Mouse (Mus musculus): ENCODE results near the gene Tmem161a. TPM values are rescaled to one million over a fixed set of nuclear protein-coding genes. Genes with fewer than 3 reads are reported as not detected.

Tmem161a gene
- polyA plus RNA-seq, 1 experiment = 63.2 TPM

DNA sequence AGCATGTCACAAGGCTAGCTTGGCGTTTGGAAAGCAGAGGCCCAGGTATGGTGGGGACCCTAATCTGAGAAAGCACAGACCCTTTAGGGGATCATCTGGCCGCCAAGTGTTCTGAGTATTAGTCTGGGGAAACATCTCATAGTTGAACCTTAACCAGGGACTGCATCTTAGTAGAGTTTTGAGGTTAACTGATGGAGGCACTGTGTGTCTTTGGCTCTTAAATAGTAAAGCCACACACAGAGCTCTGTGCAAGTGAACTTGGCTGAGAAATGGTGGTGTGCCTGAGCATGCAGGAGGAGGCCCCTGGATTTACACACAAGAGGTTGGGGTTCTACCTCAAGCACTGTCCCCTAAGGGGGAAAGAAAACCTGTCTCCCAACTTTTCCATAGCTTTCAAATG, 6.1 kb downstream of the Tmem161a start:
- no peak overlapping the region for H3K4me3 ChIP-seq (replicated peaks)
- H3K36me3 ChIP-seq (replicated peaks; ENCODE audit: low read length) = peaks cover 76% of the 10 kb centered on the region
- no peaks in the 10 kb centered on the region for H3K27me3 ChIP-seq (replicated peaks)
- peaks cover 40% of the 10 kb centered on the region for H3K4me1 ChIP-seq
- TF ChIP-seq FLI1 (IDR thresholded peaks at IDR 0.05; ENCODE audit: low read length) (no peak), GATA1 (IDR thresholded peaks at IDR 0.05; ENCODE audit: borderline replicate concordance, low read length) (no peak)
- H3K9me3 ChIP-seq = no peaks in the 10 kb centered on the region

DNA sequence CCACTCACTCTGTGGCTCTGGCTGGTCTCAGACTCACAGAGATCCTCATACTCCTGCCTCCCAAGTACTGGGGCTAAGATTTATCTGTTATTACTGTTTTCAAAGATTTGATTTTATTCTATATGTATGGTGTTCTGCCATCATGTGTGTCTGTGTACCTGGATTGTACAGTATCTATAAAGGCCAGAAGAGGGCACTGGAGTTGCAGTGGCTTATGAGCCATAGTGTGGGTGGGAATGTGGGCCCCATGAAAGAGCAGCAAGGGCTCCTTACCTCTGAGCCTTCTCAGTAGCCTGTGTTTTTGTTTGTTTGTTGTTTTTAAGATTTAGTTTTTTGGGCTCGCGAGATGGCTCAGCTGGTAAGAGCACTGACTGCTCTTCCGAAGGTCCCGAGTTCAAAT, 6.9 kb downstream of the Tmem161a start:
- Histone ChIP-seq H3K36me3 (replicated peaks; ENCODE audit: low read length) (peaks cover 81% of the 10 kb centered on the region), H3K27me3 (replicated peaks) (no peaks in the 10 kb centered on the region), H3K9me3 (no peaks in the 10 kb centered on the region), H3K4me1 (peaks cover 32% of the 10 kb centered on the region), H3K4me3 (replicated peaks) (no peak overlapping the region)
- TF ChIP-seq FLI1 (IDR thresholded peaks at IDR 0.05; ENCODE audit: low read length) (no peak), GATA1 (IDR thresholded peaks at IDR 0.05; ENCODE audit: borderline replicate concordance, low read length) (no peak)

DNA sequence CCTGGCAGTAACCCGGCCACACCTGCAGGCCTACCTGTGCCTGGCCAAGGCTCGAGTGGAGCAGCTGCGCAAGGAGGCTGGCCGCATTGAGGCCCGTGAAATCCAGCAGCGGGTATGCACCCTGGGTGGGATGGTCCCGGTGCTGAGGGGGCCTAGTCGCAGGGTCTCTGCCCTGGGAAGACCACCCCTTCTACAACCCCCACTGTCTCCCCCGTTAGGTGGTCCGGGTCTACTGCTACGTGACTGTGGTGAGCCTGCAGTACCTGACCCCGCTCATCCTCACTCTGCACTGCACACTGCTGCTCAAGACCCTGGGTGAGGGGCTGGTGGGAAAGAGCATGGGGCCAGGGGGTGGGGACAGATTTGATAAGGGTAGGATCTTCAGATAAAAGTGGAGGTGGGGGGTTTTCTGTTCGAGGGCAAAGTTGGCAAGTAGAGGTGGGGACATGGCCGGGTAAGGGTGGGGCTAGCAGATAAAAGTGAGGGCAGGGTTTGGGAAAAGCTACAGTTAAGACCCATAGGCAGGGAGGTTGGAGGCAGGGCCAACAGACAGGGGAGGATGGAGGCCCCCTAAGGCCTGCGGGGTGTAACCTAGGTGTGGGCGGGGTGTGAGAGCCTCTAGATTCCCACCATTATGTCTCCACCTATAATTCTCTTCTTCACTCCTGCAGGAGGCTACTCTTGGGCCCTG, 9.2 kb downstream of the Tmem161a start:
- H3K36me3 ChIP-seq (replicated peaks; ENCODE audit: low read length) = peaks cover 85% of the 10 kb centered on the region
- TF ChIP-seq FLI1 (IDR thresholded peaks at IDR 0.05; ENCODE audit: low read length) (no peak), GATA1 (IDR thresholded peaks at IDR 0.05; ENCODE audit: borderline replicate concordance, low read length) (no peak)
- peaks cover 28% of the 10 kb centered on the region for H3K4me1 ChIP-seq
- no peaks in the 10 kb centered on the region for H3K9me3 ChIP-seq
- H3K4me3 ChIP-seq (replicated peaks) = no peak overlapping the region
- no peaks in the 10 kb centered on the region for H3K27me3 ChIP-seq (replicated peaks)

DNA sequence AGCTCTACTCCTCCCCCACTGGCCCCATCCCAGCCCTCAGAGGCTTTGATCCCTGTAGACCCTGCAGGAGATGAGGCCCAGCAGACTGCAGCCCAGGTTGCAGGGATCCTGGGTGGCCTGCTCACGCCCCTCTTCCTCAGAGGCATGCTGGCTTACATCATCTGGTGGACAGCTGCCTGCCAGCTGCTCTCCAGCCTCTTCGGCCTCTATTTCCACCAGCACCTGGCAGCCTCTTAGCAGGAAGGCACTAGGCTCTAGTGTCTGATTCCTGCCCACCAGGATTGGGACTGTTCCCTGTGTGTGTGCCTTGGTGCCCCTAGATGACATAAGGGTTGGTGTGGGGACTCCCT, 9.7 kb downstream of the Tmem161a start:
- H3K4me1 ChIP-seq = peaks cover 26% of the 10 kb centered on the region
- no peak overlapping the region for H3K4me3 ChIP-seq (replicated peaks)
- TF ChIP-seq FLI1 (IDR thresholded peaks at IDR 0.05; ENCODE audit: low read length) (no peak), GATA1 (IDR thresholded peaks at IDR 0.05; ENCODE audit: borderline replicate concordance, low read length) (no peak)
- H3K9me3 ChIP-seq = no peaks in the 10 kb centered on the region
- H3K27me3 ChIP-seq (replicated peaks) = no peaks in the 10 kb centered on the region
- peaks cover 85% of the 10 kb centered on the region for H3K36me3 ChIP-seq (replicated peaks; ENCODE audit: low read length)

DNA sequence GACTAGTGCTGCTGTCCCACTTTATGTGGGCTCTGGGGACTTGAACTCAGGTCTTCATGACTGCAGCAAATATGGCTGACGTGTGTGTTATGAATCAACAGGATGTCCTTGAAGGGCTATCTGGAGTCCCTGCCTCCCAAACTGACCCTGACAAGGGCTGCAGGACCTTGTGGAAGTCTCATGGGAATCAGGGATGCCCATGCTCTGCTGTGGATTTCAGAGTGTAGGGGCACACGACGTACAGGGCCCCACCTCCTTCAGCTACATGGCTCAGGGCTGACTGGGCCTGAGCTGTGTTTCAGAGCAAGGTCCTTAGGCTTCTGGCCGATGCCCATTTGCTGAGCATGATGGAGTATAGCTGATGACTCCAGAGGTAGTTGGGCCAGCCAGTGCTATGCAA, 11.0 kb downstream of the Tmem161a start:
- Histone ChIP-seq H3K4me3 (replicated peaks) (no peak overlapping the region), H3K9me3 (no peaks in the 10 kb centered on the region), H3K36me3 (replicated peaks; ENCODE audit: low read length) (peaks cover 87% of the 10 kb centered on the region), H3K27me3 (replicated peaks) (no peaks in the 10 kb centered on the region), H3K4me1 (peaks cover 24% of the 10 kb centered on the region)
- TF ChIP-seq GATA1 (IDR thresholded peaks at IDR 0.05; ENCODE audit: borderline replicate concordance, low read length) (no peak), FLI1 (IDR thresholded peaks at IDR 0.05; ENCODE audit: low read length) (no peak)

DNA sequence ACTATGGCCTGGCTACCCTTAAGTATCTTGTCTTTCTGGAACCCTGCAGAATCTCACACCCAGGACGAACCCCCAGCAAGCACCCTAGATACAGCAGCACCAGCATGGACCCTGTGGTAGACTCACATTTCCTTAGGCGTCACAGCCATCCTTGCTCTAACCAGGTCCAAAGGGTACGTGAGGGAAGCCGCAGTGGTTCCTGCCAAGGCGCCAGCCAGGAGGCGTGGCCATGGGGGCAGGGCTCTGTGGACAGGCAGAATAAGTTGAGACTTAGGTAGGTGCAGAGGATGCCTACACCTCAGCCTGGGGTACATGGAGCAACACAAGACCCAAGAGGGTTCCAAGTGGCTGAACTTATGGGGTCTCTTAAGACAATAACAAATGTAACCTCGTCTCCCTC, 16.6 kb downstream of the Tmem161a start:
- Histone ChIP-seq H3K36me3 (replicated peaks; ENCODE audit: low read length) (peaks cover 94% of the 10 kb centered on the region), H3K9me3 (no peaks in the 10 kb centered on the region), H3K4me1 (peaks cover 12% of the 10 kb centered on the region; the same call in 1 of the 2 replicates), H3K27me3 (replicated peaks) (no peaks in the 10 kb centered on the region), H3K4me3 (replicated peaks) (no peak overlapping the region)
- TF ChIP-seq FLI1 (IDR thresholded peaks at IDR 0.05; ENCODE audit: low read length) (no peak), GATA1 (IDR thresholded peaks at IDR 0.05; ENCODE audit: borderline replicate concordance, low read length) (no peak)

DNA sequence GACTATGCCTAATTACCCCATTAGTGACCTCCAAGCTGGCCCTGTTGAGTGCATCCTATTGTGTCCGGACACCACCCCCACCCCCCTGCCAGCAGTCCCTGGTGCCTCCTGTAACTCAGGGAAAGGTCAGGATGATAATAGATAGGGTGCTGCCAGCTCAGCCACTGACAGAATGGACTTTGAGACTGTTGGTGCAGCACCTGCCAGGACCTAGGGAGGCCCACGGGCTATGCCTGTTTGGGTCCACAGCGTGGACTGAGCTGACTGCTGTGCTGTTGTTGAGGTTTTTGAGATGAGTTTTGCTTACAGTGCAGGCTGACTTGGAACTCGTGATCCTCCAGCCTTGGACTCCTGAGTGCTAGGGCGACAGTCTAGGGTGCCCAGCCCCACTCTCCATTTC, 21.1 kb downstream of the Tmem161a start:
- no peaks in the 10 kb centered on the region for H3K9me3 ChIP-seq
- peaks cover 27% of the 10 kb centered on the region for H3K4me1 ChIP-seq
- H3K36me3 ChIP-seq (replicated peaks; ENCODE audit: low read length) = peaks cover 63% of the 10 kb centered on the region
- no peak for TF ChIP-seq FLI1 (IDR thresholded peaks at IDR 0.05; ENCODE audit: low read length)
- TF ChIP-seq GATA1 (IDR thresholded peaks at IDR 0.05; ENCODE audit: borderline replicate concordance, low read length) = no peak
- no peak overlapping the region for H3K4me3 ChIP-seq (replicated peaks)
- no peaks in the 10 kb centered on the region for H3K27me3 ChIP-seq (replicated peaks)

DNA sequence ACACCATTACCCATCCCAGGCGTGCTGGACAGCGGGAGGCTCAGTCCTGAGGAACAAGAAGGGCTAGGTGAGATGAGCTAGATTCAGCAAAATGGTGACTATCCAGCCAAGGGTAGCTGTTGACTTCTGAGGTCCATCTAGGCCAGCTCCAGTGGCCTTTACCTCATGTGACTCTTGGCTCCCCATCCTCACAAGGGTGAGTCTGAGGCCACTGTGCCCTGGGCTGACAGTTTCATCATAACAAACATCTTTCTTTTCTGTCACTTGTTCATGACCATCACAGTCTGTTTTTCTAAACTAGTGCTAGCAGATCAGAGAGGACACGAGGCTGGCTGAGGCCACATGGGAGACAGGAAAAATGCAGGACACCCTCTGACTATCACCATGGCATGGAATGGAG, 22.0 kb downstream of the Tmem161a start:
- TF ChIP-seq GATA1 (IDR thresholded peaks at IDR 0.05; ENCODE audit: borderline replicate concordance, low read length) (no peak), FLI1 (IDR thresholded peaks at IDR 0.05; ENCODE audit: low read length) (no peak)
- peaks cover 54% of the 10 kb centered on the region for H3K36me3 ChIP-seq (replicated peaks; ENCODE audit: low read length)
- H3K27me3 ChIP-seq (replicated peaks) = no peaks in the 10 kb centered on the region
- no peak overlapping the region for H3K4me3 ChIP-seq (replicated peaks)
- no peaks in the 10 kb centered on the region for H3K9me3 ChIP-seq
- H3K4me1 ChIP-seq = peaks cover 27% of the 10 kb centered on the region

DNA sequence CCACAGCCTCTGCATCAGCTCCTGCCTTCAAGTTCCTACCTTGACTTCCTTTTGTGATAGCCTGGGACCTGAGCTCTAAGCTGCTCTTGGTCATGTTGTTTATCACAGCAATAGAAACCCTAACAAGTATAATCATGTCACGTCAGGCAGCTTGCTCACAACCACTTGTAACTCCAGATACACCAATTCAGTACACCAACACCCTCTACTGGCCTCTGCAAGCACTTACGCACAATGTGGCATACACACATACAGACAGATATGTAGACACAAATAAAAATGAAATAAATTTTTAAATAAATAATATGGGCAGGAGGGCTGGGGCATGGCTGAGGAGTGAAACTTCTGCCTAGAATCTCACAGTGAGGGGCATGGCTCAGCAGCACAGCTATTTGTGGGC, 23.6 kb downstream of the Tmem161a start:
- Histone ChIP-seq H3K9me3 (no peaks in the 10 kb centered on the region), H3K36me3 (replicated peaks; ENCODE audit: low read length) (peaks cover 38% of the 10 kb centered on the region), H3K27me3 (replicated peaks) (no peaks in the 10 kb centered on the region), H3K4me1 (peaks cover 39% of the 10 kb centered on the region), H3K4me3 (replicated peaks) (no peak overlapping the region)
- TF ChIP-seq FLI1 (IDR thresholded peaks at IDR 0.05; ENCODE audit: low read length) = no peak
- no peak for TF ChIP-seq GATA1 (IDR thresholded peaks at IDR 0.05; ENCODE audit: borderline replicate concordance, low read length)

DNA sequence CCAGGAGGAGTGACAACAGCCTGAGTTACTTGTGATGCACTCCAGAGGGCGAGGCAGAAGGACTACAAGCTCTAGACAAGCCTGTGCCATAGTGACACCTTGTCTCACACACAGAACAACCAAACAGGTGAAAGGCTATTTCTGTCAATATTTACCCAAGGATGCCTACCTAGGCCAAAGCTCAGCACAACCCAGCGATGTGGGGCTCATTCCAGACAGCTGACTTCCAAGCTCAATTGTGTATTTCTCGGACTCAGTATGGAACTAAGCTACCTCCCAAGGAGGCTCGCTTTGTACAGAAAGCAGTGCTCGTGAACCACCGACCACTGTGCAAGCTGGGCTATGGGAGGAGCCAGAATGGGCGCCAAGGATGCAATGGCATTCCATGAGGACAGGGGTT, 25.4 kb downstream of the Tmem161a start:
- no peak for TF ChIP-seq FLI1 (IDR thresholded peaks at IDR 0.05; ENCODE audit: low read length)
- no peak for TF ChIP-seq GATA1 (IDR thresholded peaks at IDR 0.05; ENCODE audit: borderline replicate concordance, low read length)
- Histone ChIP-seq H3K27me3 (replicated peaks) (no peaks in the 10 kb centered on the region), H3K9me3 (no peaks in the 10 kb centered on the region), H3K4me1 (peaks cover 58% of the 10 kb centered on the region), H3K36me3 (replicated peaks; ENCODE audit: low read length) (peaks cover 20% of the 10 kb centered on the region), H3K4me3 (replicated peaks) (no peak overlapping the region)

Measured in megakaryocyte, embryonic 14.5 days (primary cell).